Mouse (Mus musculus): ENCODE results near the gene Ptges2.

DNA sequence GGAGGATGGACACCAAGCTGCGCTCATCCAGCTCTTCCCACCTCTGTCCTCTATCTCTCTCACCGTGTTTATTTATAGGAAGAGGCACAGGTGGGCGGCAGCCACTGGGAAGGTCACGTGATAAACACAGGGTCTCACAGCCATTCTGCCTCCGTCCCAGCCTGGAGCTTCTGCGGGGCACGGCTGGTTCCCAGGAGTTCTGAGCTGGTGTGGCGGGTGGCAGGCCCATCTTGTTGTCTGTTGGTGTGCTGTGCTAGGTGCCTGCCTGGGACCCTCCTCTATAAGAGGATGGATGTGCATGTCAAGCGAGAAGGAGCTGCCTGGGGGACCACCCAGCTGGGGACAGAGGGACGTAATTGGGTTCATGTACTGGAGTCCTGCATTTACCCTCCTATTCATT is 37.3 kb upstream of the Ptges2 start:
- TF ChIP-seq CTCF (IDR thresholded peaks at IDR 0.05; ENCODE audit: extremely low read depth, insufficient read depth, low read length) (no peak), POLR2A (IDR thresholded peaks at IDR 0.05; ENCODE audit: extremely low read depth, insufficient read depth, low read length) (no peak)
